ENCODE assay signal across 8 mouse cellular contexts in genomic region chr12:86000641-86001073, GRCm38 (mm10).
DNase-seq lines count a peak whose midpoint lies in the region; ATAC-seq and TF ChIP-seq lines count a peak whose summit lies in the region.

No protein-coding gene starts in this region.

- no peak; the same call in 1 of the 2 replicates for TF ChIP-seq CTCF in kidney, postnatal 0 days (IDR thresholded peaks at IDR 0.05; ENCODE audit: low read depth)
- no peak for TF ChIP-seq CTCF in midbrain, postnatal 0 days (IDR thresholded peaks at IDR 0.05)

- no peak overlapping the region for H3K4me3 ChIP-seq in embryonic facial prominence, embryonic 15.5 days (replicated peaks)
- H3K4me3 ChIP-seq in heart, embryonic 10.5 days, result no peak overlapping the region
- no peak overlapping the region for H3K4me3 ChIP-seq in kidney, postnatal 0 days (replicated peaks; ENCODE audit: low read depth, low read length)
- no peak overlapping the region for H3K4me3 ChIP-seq in midbrain, postnatal 0 days (ENCODE audit: low read depth, low read length)

- H3K36me3 ChIP-seq in embryonic facial prominence, embryonic 15.5 days, result peaks cover 5% of the 10 kb centered on the region; the same call in 1 of the 2 replicates
- peaks cover 14% of the 10 kb centered on the region for H3K36me3 ChIP-seq in heart, embryonic 10.5 days
- no peaks in the 10 kb centered on the region for H3K36me3 ChIP-seq in kidney, postnatal 0 days (ENCODE audit: insufficient read depth, low read length)
- peaks cover 12% of the 10 kb centered on the region; the same call in 1 of the 2 replicates for H3K36me3 ChIP-seq in midbrain, postnatal 0 days (ENCODE audit: insufficient read depth, low read length)

- no peak overlapping the region for H3K9ac ChIP-seq in embryonic facial prominence, embryonic 15.5 days
- H3K9ac ChIP-seq in kidney, postnatal 0 days (ENCODE audit: low read depth, low read length), result 0 out of 2 replicates have a peak overlapping the region, but pooled peaks have one; percentile 37
- H3K9ac ChIP-seq in midbrain, postnatal 0 days (replicated peaks; ENCODE audit: low read length, poor library complexity, severe bottlenecking), result no peak overlapping the region

- DNase-seq in ovary, postnatal 10 days (ENCODE audit: low spot score), result peak; percentile 20
- DNase-seq in ovary, postnatal 14 days (ENCODE audit: low spot score), result no peak
- DNase-seq in heart, embryonic 10.5 days (ENCODE audit: low spot score), result peak; percentile 86
- DNase-seq in kidney, postnatal 0 days (ENCODE audit: low spot score), result peak; percentile 91
- DNase-seq in midbrain, postnatal 0 days (ENCODE audit: low spot score), result peak; percentile 49
- DNase-seq in cerebellum, postnatal 36 days, result no peak
- DNase-seq in thymus, postnatal 10 days (ENCODE audit: low spot score in 2 of 2), result no peak

- no peaks in the 10 kb centered on the region for H3K9me3 ChIP-seq in embryonic facial prominence, embryonic 15.5 days (replicated peaks)
- no peaks in the 10 kb centered on the region for H3K9me3 ChIP-seq in heart, embryonic 10.5 days
- no peaks in the 10 kb centered on the region for H3K9me3 ChIP-seq in kidney, postnatal 0 days (replicated peaks; ENCODE audit: low read length)
- H3K9me3 ChIP-seq in midbrain, postnatal 0 days (ENCODE audit: low read length), result no peaks in the 10 kb centered on the region

- ATAC-seq in embryonic facial prominence, embryonic 15.5 days (ENCODE audit: insufficient number of reproducible peaks, low FRiP score, low TSS enrichment, low read depth), result peak; percentile 81
- ATAC-seq in kidney, postnatal 0 days (replicated peaks; ENCODE audit: low FRiP score, low read depth), result peak; percentile 86
- no peak for ATAC-seq in midbrain, postnatal 0 days (ENCODE audit: low FRiP score)

- no peaks in the 10 kb centered on the region for H3K27me3 ChIP-seq in embryonic facial prominence, embryonic 15.5 days
- H3K27me3 ChIP-seq in heart, embryonic 10.5 days (ENCODE audit: insufficient read depth, poor library complexity, severe bottlenecking), result no peaks in the 10 kb centered on the region
- no peaks in the 10 kb centered on the region for H3K27me3 ChIP-seq in kidney, postnatal 0 days (ENCODE audit: insufficient read depth, low read length)
- no peaks in the 10 kb centered on the region for H3K27me3 ChIP-seq in midbrain, postnatal 0 days (ENCODE audit: insufficient read depth, low read length)

- H3K27ac ChIP-seq in embryonic facial prominence, embryonic 15.5 days (replicated peaks), result peak overlapping the region; percentile 80
- peak overlapping the region; percentile 85 for H3K27ac ChIP-seq in heart, embryonic 10.5 days
- H3K27ac ChIP-seq in kidney, postnatal 0 days, result peak overlapping the region; percentile 82
- no peak overlapping the region for H3K27ac ChIP-seq in midbrain, postnatal 0 days (ENCODE audit: low read depth, low read length)

- H3K4me2 ChIP-seq in embryonic facial prominence, embryonic 15.5 days (replicated peaks), result 0 out of 2 replicates have a peak overlapping the region, but pooled peaks have one; percentile 1
- 0 out of 2 replicates have a peak overlapping the region, but pooled peaks have one; percentile 14 for H3K4me2 ChIP-seq in kidney, postnatal 0 days (ENCODE audit: low read length)
- no peak overlapping the region for H3K4me2 ChIP-seq in midbrain, postnatal 0 days (ENCODE audit: low read depth, low read length, poor library complexity, severe bottlenecking)

- 26% methylated on average over 9 of the region's 9 CpGs for WGBS in embryonic facial prominence, embryonic 15.5 days
- 21% methylated on average over 9 of the region's 9 CpGs for WGBS in heart, embryonic 10.5 days
- 10% methylated on average over 9 of the region's 9 CpGs for WGBS in kidney, postnatal 0 days
- WGBS in midbrain, postnatal 0 days, result 58% methylated on average over 9 of the region's 9 CpGs

- peaks cover 18% of the 10 kb centered on the region for H3K4me1 ChIP-seq in embryonic facial prominence, embryonic 15.5 days
- peaks cover 19% of the 10 kb centered on the region for H3K4me1 ChIP-seq in heart, embryonic 10.5 days
- H3K4me1 ChIP-seq in kidney, postnatal 0 days (replicated peaks; ENCODE audit: insufficient read depth, low read length), result 0 out of 2 replicates have a peak, but pooled peaks cover 12% of the 10 kb centered on the region
- H3K4me1 ChIP-seq in midbrain, postnatal 0 days (ENCODE audit: insufficient read depth, low read length), result no peaks in the 10 kb centered on the region

Comparison
In these comparisons a context has a peak if more than half of its experiments do, and no peak if none do; other contexts are left out.
1. DNase-seq: peak in ovary, postnatal 10 days (single experiment), heart, embryonic 10.5 days (single experiment), kidney, postnatal 0 days (single experiment) and midbrain, postnatal 0 days (single experiment); none in ovary, postnatal 14 days (single experiment), cerebellum, postnatal 36 days (0 of 2) and thymus, postnatal 10 days (0 of 2).